Mouse (Mus musculus) mouse trophoblast stem cell (cell line): ENCODE data around the gene Ttc21a.

Source experiments
- in situ Hi-C, 2 experiments: fragments of 300-500 bp; cut with MseI, MboI; formaldehyde crosslinking; loops; 2 replicates in 1 of 2; 3 replicates in 1 of 2; pipeline ENCODE4 v1.15.1; 2025

The Ttc21a gene

DNA sequence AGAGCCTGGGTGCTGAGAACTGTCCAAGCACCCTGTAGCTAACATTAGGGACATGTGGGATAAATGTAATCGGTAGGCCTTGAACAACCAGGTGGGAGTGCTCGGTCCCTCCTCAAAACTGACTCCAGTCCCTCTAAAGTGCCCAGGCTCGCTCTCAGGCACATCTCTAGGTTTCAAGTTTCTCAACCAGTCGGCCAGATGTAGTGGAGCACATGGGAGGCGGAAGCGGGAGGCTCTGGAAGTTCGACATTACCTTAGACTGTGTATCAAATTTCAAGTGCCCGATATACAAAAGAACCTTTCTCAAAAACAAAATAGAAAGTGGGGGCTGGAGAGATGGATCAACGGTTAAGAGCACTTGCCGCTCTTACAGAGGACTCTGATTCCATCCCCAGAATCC, 2.2 kb downstream of the Ttc21a start:
- in situ Hi-C loops: no loop called here

DNA sequence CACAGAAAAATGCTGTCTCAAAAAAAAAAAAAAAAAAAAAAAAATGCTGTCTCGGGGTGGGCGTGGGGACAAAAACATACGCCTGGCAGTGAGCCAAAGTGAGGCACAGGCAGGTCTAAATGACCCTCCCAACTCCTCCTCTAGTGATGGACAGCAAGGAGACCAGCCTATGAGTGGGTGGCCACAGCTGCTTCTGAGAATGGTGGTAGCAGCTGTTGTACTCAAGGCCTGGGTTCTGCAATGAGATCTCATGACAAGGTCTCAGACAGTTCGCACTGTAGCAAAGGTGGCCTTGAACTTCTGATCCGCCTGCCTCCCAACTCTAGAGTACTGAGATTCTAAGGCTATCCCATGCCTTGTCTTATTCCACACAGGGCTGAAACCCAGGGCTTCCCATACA, 4.0 kb downstream of the Ttc21a start:
- in situ Hi-C loops: no loop called here

DNA sequence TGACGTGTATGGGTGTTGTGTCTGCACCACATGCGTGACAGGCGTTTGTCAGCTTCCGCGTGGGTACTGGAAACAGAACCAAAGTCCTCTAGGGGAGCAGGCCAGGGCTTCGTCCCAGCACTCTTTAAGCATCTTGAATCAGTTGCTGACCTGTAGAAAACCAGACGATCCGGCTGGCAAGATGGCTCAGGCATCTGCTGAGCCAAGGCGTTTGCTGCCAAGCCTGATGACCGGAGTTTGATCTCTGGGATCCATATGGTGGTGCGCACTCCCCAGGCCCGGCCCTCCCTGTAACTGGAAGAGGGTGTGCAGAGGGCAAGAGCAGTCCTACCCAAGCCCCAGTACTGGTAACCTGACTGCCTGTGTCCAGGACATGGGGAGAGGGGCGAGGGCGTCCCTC, 4.5 kb downstream of the Ttc21a start:
- in situ Hi-C loops: no loop called here

DNA sequence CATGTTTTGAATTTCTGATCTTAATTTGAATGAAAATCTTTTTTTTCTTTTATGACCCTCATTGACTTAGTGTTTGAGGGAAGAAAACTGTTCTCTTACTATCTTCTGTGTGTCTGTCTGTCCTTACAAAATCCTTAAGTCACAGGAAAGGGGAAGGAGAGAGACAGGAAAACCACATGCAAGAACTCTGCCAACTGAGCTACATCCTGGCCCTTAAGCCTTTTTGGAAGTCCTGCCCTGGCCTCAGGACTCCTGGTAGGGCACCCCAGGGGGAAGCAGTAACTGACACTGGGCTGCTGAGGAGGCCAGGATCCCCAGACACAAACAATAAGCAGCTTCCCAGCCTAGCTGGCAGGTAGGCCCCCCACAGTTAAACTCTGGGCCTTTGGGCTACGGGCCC, 5.9 kb downstream of the Ttc21a start:
- in situ Hi-C loops: no loop called here

DNA sequence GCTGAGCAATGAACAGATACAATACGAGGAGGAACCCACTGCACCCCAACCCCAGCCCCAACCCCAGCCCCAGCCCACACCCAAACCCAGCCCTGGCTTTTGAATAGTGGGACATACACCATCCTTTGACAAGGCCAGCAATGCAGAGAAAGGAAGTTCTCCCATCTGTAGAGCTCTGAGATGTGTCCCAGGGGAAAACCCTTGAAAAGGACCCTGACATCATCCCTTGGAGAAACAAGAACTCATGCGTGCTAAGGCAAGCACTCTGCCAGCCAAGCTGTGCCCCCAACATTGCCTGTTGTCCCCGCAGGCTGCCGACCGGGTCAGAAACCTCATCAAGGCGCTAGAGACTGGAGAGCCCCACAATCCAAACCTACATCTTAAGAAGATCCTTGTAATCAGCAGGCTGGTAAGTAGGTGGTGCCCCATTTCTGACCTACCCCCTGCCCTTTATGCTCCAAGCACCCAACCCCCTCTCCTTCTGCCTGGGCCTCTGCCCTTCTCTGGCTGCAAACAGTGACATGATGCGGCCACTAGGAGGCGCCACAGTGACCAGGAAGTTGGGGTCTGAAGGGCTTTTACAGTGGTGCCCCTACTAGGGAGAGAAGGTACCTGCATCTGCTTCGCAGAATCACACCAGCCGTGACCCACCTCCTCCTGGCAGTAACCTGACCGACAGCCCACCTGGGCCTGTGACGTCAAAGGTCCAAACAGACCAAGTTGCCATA, 7.9 kb downstream of the Ttc21a start:
- in situ Hi-C loops: no loop called here

DNA sequence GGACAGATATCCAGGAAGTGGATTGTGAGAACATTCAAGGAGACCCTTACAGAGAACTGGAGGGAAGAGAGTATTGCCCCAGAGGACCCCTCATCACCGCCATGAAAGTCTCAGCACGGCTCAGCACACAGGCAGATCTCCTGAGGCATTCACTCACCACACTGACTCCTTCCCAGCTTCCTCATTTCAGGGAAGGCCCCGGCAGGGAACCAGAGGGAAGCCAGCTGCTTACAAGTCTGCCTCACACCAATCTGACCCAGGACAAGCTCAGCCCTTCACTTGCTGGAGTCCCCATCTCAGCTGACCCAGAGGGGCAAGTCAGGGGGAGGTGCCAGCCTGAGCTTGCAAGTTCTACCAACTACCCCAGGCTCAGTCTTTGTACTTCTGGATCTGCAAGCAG, 11.4 kb downstream of the Ttc21a start:
- in situ Hi-C loops: no loop called here

DNA sequence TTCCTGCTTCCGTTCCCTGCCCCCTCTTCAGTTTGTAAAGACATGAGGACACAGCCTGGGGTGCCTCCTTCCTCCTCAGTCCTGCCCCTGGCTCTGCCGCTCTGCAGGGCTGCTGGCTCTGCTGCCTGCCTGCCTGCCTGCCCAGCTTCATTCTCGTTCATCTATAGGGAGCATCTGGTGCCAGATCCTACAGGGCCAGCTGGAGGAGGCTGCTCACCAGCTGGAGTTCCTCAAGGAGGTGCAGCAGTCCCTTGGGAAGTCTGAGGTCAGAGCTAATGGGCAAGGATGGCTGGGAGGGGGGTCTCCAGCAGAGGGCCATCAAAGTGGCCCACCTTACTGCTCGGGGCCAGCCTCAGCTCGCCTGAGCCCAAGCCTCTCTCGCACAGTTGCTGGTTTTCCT, 13.0 kb downstream of the Ttc21a start:
- in situ Hi-C loops: loop anchor here in 1 of 2 experiments (10.0 kb wide), 1 partner anchor 124 kb away; no protein-coding TSS in a partner anchor

DNA sequence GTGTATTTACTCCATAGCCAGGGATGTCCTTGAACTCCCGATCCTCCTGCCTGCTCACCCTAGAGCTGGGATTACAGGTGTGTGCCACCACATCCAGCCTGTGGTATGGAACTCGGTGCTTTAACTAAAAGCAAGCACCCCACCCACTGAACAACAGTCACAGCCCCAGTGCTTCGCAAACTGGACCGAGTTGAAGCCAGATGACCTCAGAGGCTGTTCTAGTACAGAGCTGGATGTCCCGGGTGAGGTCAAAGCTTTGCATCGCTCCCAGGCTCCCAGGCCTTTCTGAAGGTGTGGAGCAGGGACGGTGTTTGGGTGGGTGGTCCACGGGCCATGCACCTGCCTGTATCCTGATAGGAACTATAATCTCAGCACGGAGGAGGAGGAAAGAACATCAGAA, 14.0 kb downstream of the Ttc21a start:
- in situ Hi-C loops: loop anchor here in 1 of 2 experiments (10.0 kb wide), 1 partner anchor 123 kb away; no protein-coding TSS in a partner anchor

DNA sequence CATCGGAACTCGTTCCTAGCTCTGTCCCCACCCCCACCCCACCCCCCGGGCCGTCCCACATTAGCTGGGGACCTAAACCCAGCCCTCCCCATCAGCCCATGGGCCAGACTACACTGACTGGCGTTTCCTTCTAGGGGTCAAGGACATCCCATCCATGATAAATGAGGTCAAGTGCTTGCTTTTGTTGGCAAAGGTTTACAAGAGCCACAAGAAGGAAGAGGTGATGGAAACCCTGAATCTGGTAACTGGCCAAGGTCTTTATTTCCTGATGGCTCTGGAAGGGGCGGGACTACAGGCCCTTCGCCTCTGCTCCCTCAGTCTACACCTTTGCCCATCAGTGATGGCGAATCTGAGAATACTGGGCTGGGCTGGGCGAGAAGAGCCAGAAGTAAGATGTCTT, 21.4 kb downstream of the Ttc21a start:
- in situ Hi-C loops: loop anchor here in 1 of 2 experiments (10.0 kb wide), 1 partner anchor 116 kb away; no protein-coding TSS in a partner anchor

DNA sequence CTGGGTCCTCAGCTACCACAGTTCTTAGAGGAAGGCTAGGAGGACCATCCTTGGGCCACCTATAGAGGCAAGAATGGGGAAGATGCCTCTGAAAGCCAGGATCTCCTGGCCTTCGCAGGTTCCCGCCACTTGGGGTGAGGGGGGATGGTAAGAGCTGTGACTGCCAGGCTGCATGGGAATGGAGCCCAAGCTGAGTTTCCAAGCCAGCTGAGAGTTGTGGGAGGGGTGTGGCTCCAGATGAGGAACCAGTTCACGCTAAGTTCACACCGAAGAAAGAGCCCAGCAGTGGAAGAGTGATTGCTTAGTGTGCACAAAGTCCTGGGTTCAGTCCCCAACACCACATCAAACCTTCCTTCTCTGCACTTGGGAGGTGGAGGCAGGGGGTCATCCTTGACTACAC, 24.8 kb downstream of the Ttc21a start:
- in situ Hi-C loops: no loop called here

DNA sequence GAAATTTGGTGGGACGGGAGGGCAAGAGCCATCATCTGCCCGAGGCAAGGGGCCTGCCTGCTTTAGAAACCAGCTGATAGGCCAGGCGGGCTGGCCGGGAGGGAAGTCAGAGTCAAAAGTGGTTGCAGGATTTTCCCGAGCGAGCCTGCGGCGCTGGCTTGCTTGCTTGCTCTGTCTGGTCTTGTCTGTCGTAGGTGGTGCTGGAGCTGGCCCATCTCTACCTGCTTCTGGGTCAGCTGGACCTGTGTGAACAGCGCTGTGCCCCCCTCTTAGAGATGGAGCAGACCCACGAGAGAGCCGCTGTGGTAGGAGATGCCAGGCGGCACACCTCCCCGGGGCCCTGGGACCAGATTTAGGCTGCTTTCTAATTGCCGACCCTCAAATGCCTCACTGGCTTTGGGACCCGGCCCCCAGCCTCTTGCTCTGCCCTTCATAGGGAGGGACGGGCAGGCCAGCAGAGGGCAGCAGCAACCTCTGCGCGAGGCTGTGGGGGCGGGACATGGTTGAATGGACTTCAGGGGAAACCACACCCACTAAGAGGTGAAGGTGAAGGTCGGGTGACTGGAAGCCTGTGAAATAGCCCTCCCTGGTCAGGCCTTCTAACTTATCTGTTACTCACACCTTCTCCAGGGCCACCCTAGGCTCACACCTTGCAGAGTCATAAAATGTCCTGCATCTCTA, 25.7 kb downstream of the Ttc21a start:
- in situ Hi-C loops: no loop called here

DNA sequence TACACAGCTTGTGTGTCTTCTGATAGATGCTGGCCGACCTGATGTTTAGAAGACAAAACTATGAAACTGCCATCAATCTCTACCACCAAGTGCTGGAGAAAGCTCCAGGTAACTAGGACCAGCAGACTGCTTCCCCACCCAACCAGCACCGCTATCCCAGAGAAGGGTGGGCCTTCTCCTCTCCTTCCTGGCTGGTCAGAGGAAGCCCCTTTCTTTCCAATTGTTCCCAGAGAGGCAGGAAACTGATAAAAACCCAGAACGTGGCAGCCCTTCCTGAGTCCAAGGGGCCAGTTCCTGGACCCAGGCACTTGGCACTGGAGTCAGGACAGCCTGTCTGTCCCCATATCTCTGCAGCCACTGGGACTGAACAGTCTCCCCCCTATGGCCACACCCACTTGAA, 26.8 kb downstream of the Ttc21a start:
- in situ Hi-C loops: no loop called here

DNA sequence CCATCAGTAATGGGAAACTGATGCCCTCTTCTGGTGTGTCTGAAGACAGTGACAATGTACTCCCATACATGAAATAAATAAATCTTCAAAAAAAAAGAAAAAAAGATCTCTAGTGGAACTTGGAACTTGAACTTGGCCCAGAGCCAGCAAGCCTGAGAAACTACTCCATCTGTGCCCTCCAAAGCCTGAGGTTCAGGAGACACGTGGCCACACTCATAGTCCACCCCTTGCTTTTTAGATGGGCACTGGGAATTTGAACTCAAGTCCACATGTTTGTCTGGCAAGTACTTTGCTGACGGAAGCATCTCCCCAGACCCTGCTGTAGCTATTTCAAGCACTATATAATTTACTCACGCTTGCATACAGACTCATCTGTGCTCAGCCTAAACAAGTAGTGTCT, 27.8 kb downstream of the Ttc21a start:
- in situ Hi-C loops: no loop called here

DNA sequence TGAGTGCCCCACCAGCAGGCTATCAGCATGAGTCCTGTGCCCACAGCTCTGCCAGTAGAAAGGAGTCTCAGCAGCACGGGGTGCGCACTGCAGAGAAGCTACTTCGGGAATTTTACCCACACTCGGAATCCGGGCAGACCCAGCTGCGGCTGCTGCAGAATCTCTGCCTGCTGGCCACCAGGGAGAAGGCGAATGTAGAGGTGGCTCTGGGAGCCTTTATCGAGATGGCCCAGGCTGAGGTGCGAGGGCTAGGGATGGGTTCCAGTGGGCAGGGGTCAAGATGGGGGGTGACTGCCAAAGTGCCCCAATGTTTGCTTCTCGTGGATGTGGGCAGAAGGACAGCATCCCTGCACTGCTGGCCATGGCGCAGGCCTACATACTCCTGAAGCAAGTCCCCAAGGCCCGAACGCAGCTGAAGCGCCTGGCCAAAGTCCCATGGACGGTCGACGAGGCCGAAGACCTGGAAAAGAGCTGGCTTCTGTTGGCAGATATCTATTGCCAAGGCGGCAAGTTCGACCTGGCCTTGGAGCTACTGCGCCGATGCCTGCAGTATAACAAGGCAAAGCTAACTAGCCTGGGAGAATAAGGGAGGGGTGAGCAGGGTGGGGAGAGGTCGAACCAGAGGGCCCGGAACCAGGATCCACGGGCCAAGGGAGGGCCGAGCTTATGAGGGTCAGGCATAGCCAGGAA, 29.0 kb downstream of the Ttc21a start:
- in situ Hi-C loops: no loop called here

DNA sequence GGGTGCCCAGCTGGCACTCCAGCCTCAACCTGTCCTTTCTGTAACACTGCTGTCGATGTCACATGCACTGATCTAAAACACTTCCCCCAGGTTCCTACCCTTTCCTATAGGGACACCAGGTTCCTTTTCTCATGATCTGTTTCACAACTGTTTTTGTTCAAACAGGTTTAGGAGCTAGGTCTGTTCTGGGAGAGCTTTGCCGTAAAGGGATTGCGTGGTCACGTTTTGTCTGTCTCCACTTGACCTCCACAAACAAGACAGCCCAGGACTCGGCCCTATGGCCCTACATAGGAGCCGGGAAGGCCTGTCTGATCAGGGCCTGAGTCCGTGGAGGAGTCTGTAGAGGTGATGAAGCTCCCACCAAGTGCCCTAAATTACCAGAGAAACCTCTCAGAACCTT, 32.4 kb downstream of the Ttc21a start:
- in situ Hi-C loops: loop anchor here in 1 of 2 experiments (5.0 kb wide), 1 partner anchor 42 kb away; no protein-coding TSS in a partner anchor

DNA sequence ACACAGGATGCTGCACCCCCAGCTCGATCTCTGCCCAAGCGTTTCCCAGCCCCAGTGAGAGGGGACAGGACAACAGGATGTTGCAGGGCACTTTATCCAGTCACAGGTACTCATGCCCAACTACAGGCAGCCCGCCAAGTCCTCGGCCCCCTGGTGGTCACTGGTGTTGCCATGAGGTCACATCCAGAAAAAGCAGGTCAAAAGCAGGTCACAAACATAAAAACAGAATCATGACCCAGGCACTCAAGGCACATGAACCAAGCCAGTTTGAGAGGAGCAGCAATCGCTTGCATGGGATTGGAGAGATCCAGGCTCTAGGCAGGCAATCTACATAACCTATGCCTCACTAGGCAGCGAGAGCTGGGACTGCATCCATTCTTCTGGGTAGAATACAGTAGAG, 32.8 kb downstream of the Ttc21a start:
- in situ Hi-C loops: loop anchor here in 1 of 2 experiments (5.0 kb wide), 1 partner anchor 42 kb away; no protein-coding TSS in a partner anchor

DNA sequence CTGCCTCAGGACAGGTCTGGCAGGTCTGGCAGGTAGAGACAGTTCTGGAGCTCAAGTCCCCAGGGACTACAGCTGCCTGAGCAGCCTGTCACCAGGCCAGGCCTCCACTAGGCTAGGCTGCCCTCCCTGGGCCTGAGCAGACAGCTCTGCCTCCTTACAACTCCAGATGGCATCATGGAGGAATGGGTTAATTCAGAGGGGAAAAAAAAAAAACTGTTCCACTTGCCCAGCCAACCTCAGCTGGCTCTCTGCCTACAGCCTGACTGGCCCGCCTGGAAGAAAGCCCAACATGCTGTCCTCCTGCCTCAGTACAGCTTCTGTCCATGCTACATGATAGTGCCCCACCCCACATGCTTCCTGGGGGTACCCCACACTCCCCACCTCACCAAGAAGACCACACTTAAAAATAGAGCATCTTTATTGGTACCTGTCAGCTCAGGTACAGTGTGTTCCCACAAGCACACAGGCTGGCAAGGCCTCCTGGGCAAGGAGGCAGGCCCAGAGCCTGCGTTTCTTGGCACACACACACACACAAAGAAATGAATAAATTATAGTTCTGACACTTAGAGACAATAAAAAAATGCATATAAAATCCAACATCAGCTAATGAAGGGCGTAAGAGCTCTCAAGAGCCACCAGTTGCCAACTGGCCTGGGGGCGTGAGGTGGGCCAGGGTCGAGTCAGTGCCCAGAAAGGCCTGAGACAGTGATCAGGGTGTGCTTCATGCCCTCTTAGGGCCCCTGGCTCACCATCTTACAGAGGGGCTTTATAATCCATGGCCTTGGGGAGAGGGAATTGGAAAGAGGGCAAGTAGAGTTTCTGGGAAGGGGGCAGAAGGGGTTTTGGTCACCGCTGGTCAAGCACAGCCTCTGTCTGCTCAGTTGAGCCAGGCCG, 33.6 kb downstream of the Ttc21a start:
- in situ Hi-C loops: loop anchor here in 1 of 2 experiments (5.0 kb wide), 1 partner anchor 41 kb away; no protein-coding TSS in a partner anchor

DNA sequence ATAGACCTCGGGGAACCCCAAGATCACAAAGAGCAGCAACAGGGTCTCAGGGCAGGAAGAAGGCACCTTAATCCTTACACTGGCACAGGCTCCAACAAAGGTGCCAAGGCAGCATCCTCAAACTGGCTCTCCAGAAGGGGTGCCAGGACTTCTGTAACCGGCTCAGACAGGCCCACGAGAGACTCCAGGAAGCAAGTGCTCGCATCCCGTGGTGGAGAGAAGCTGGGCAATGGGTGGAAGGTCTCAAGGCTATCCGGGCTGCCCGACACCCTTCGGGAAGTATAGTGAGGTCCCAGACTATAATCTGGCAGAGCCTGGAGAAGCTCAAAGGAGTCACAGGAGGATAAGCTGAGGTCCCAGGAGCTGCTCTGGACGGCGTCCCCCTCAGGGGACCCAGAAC, 34.8 kb downstream of the Ttc21a start:
- in situ Hi-C loops: loop anchor here in 1 of 2 experiments (5.0 kb wide), 1 partner anchor 40 kb away; no protein-coding TSS in a partner anchor

DNA sequence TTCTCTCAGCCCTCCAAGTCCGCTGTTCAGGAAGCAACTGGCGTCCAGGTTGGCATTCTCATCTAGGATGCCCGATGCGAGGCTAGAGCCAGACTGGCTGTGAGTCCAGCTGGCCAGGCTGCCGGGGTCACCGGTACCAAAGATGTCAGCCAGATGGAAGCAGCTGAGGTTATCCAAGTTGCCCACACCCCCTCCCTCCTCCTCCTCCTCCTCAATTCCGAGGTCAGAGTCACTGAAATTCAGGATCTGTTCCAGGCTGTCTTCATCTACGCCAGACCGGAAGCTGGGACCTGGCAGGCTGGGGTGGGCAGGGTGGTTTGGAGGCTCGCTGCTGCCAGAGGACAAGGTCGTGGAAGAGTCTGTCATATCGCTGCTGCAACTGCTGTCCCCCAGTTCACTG, 35.2 kb downstream of the Ttc21a start:
- in situ Hi-C loops: loop anchor here in 1 of 2 experiments (5.0 kb wide), 1 partner anchor 40 kb away; no protein-coding TSS in a partner anchor

DNA sequence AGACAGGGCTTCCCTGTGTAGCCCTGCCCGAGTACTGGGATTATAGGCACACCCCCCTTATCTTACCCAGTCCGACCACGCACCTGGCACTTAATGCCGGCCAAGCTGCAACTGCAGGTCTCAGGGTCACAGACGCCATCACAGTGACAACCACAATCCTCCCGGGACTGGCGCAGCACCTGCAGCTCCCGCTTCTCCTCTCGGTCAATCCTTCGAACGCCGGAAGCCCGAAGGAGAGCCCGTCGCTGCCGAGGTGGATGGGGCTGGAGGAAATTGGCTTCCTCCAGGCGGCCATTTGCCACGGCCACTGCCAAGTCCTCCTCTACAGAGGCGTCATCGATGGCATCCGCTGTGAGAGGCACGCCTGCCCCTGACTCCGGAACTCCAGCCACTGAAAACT, 35.9 kb downstream of the Ttc21a start:
- in situ Hi-C loops: loop anchor here in 1 of 2 experiments (5.0 kb wide), 1 partner anchor 39 kb away; no protein-coding TSS in a partner anchor
